Mouse (Mus musculus): ENCODE results near the gene Ccdc134. TPM values are rescaled to one million over a fixed set of nuclear protein-coding genes. Genes with fewer than 3 reads are reported as not detected.

The Ccdc134 gene
- polyA plus RNA-seq, 1 experiment from 2014 or later = 25.6 TPM

DNA sequence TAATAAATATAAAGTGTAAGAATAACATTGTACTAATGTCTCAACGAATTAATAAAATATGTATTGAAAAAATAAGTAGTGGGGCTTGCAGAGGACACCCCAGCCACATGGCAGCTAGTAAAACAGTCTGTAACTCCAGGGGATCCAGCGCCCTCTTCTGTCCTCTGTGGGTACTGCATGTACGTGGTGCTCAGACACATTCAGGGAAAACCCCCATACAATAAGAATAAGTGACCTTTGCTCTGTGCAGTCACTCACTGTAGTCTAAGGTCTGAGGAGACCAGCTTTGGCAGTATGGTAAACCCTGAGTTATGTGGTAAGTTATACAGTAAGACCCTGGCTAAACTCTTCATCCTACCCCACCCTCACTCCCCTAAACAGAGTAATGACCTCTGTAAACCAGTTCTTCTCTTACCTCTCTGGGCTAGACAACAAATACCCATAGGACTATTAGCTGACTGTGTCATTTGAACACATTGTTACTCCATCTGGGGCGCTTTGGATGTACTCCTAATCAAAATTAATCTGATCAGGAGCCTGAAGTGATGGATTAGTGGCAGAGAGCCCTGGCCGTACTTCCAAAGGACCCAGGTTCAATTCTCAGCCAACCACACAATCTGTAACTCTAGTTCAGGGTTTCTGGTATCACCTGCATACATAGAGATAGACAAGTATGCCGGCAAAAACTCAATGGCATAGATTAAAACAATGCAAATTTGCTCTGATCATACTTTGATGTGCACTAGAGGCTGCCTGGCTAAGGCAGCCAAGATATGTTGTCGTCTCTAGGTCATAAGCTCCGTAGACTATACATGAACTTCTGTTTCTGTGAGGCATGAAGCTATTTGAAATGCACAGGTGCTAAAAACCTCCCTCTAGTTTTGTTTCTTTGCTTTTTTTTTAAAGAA, 37.9 kb downstream of the Ccdc134 start:
- H3K9me3 ChIP-seq (replicated peaks) = no peaks in the 10 kb centered on the region
- peaks cover 67% of the 10 kb centered on the region for H3K4me1 ChIP-seq
- no peak overlapping the region for H3K4me3 ChIP-seq
- H3K27ac ChIP-seq (replicated peaks) = peak overlapping the region; percentile 72
- 62% methylated on average over 8 of the region's 8 CpGs for WGBS
- H3K27me3 ChIP-seq (ENCODE audit: low read depth, poor library complexity, severe bottlenecking) = no peaks in the 10 kb centered on the region
- peaks cover 16% of the 10 kb centered on the region for H3K36me3 ChIP-seq
- DNase-seq (ENCODE audit: low spot score) = peak; percentile 72

DNA sequence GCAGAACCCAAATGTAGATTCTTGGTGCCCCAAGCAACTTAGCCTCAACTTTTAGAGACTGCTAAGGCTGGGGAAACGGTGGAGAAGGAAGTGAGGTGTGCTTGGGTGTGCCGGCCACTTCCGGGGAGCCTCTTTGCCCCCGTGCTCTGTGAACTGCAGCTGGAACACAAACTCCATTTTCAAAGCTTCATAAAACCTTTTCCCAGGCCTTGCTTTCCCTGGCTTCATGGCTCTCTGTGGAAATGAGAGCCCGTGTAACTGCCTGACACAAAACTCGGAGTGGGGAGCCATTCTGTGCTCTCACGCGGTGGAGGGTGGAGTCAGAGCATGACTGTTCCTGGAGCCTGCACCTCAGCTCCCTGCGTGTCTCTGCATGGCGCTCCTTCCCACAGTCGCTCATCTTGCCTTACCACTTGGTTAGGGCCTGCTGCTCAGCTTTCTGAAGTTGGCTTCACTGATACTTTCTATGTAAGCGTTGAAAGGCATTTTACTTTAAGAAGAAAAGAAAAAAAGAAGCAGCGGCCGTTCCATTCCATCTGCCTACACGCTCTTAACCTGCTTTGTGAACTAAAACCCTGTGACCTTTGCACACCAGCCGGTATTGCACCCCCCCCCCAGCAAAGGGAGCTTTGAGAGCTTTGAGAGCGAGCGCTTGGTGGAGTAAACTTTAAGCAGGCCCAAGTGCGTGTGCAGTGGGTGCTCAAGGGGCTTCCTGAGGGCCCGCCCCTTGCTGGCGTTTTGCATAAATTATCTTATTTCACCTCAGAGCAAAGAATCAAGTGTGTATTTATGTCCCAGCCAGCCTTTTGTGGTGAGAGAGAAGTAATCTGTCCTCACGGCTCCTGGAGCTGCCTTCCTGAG, 38.7 kb downstream of the Ccdc134 start:
- H3K9me3 ChIP-seq (replicated peaks) = no peaks in the 10 kb centered on the region
- H3K36me3 ChIP-seq = peaks cover 25% of the 10 kb centered on the region
- 57% methylated on average over 22 of the region's 22 CpGs for WGBS
- peaks cover 59% of the 10 kb centered on the region for H3K4me1 ChIP-seq
- peak overlapping the region; percentile 25 for H3K4me3 ChIP-seq
- DNase-seq (ENCODE audit: low spot score) = no peak
- H3K27me3 ChIP-seq (ENCODE audit: low read depth, poor library complexity, severe bottlenecking) = no peaks in the 10 kb centered on the region
- H3K27ac ChIP-seq (replicated peaks) = peak overlapping the region; percentile 72

DNA sequence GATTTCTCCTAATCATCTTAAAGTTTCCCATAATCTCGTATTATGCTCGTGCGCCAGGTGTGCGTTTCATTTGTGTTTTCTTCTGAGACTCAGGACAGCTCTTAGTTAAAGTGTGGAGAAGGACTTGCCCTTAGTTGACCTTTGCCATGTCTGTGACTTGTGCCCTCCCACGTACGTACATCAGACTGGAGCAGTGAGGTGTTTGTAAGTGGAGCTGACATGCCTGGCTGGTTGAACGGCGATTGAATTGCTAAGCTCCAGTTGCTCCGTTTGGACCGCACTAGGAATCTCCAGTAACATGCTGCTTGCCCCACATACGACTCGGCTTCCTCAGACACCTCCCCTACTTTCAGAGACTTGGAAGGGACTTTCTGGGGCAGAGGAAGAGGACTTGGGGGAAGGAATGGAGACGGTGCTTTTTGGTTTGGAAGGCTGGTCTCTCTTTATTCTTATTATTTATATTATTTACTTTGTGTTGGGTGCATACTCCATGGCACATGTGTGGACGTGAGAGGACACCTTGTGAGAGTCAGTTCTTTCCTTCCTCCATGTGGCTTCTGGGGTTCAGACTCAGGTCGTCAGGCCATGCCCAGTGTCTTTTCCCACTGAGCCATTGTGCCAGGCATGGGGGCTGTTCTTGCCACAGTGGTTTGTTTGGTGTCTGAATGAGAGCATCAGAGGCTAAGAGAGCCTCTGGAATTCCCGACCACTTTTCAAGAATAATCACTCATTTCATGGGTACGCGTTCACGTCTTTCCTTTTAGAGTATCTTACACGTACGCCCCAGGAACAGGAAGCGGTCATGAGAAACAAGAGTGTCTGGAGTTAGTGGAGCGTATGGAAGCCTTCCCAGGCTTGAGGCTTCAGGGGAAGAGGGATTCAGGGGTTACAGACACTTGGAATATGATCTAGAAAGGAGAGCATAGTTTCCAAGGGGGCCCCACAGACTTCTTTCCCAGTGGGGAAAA, 39.8 kb downstream of the Ccdc134 start:
- peak overlapping the region; percentile 72 for H3K27ac ChIP-seq (replicated peaks)
- H3K36me3 ChIP-seq = peaks cover 35% of the 10 kb centered on the region

GRCm38 (mm10) chr15:82169671-82170070, 41.9 kb downstream of the Ccdc134 start:
- no peak overlapping the region for H3K4me3 ChIP-seq
- WGBS = 88% methylated on average over 5 of the region's 5 CpGs
- peaks cover 37% of the 10 kb centered on the region for H3K4me1 ChIP-seq
- H3K36me3 ChIP-seq = peaks cover 57% of the 10 kb centered on the region
- no peak overlapping the region for H3K27ac ChIP-seq (replicated peaks)
- no peaks in the 10 kb centered on the region for H3K27me3 ChIP-seq (ENCODE audit: low read depth, poor library complexity, severe bottlenecking)
- no peaks in the 10 kb centered on the region for H3K9me3 ChIP-seq (replicated peaks)
- DNase-seq (ENCODE audit: low spot score) = no peak

More for the DNA sequence above, 39.8 kb downstream of the Ccdc134 start:
- Histone ChIP-seq H3K27me3 (ENCODE audit: low read depth, poor library complexity, severe bottlenecking) (no peaks in the 10 kb centered on the region), H3K4me1 (peaks cover 54% of the 10 kb centered on the region), H3K9me3 (replicated peaks) (no peaks in the 10 kb centered on the region), H3K4me3 (peak overlapping the region; percentile 25)
- peak; percentile 20 for DNase-seq (ENCODE audit: low spot score)
- WGBS = 60% methylated on average over 23 of the region's 23 CpGs

DNA sequence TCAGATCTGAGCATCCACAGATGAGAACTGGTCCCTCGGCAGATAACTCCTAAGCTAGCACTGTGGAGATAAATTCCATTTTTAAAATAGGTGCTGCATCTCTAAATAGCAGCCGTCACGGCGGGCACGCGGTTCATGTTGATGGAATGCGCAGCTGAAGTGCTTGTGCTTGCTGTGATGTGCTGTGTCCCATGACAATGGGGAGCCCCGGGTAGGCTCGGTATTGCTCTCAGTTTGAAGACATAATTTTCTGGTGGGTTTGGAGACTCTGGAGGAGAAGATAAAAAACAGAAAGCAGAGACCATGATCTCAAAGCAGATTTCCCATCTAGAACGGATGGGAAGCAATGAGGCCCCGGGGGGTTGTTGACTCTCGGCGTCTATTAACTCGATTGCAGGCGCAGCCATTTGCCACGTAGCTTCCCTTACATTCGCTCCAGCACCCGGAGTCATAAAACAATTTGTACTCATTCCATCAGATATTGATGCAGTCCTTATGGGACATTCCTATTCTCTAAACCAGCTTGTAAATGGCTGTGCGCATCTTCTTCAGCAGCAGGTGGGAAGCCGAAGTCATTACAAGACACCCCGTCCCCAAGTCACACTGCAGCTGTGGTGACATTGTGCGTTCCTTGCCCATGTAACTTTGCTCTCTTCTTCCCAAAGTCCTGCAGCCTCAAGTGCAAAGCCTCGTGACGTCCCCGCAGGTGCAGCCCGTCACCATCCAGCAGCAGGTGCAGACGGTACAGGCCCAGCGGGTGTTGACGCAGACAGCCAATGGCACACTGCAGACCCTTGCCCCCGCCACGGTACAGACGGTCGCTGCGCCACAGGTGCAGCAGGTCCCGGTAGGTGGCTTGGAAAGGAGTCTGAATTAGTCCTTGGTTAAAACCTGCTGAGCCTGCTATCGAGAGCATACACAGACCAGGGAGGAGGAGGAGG, 43.0 kb downstream of the Ccdc134 start:
- DNase-seq (ENCODE audit: low spot score) = no peak
- no peaks in the 10 kb centered on the region for H3K9me3 ChIP-seq (replicated peaks)
- H3K36me3 ChIP-seq = peaks cover 68% of the 10 kb centered on the region
- peaks cover 29% of the 10 kb centered on the region for H3K4me1 ChIP-seq
- WGBS = 90% methylated on average over 36 of the region's 36 CpGs
- no peak overlapping the region for H3K27ac ChIP-seq (replicated peaks)
- no peaks in the 10 kb centered on the region for H3K27me3 ChIP-seq (ENCODE audit: low read depth, poor library complexity, severe bottlenecking)
- H3K4me3 ChIP-seq = no peak overlapping the region

GRCm38 (mm10) chr15:82172648-82173047, 44.9 kb downstream of the Ccdc134 start:
- Histone ChIP-seq H3K27me3 (ENCODE audit: low read depth, poor library complexity, severe bottlenecking) (no peaks in the 10 kb centered on the region), H3K4me1 (peaks cover 9% of the 10 kb centered on the region), H3K36me3 (peaks cover 87% of the 10 kb centered on the region), H3K9me3 (replicated peaks) (no peaks in the 10 kb centered on the region), H3K27ac (replicated peaks) (no peak overlapping the region), H3K4me3 (no peak overlapping the region)
- WGBS = 93% methylated on average over 8 of the region's 8 CpGs
- no peak for DNase-seq (ENCODE audit: low spot score)

- H3K27ac ChIP-seq (replicated peaks) = no peak overlapping the region
- no peak for DNase-seq (ENCODE audit: low spot score)
- peaks cover 3% of the 10 kb centered on the region for H3K9me3 ChIP-seq (replicated peaks)
- H3K4me1 ChIP-seq = no peaks in the 10 kb centered on the region
- 97% methylated on average over 9 of the region's 9 CpGs for WGBS
- H3K4me3 ChIP-seq = no peak overlapping the region
- peaks cover 100% of the 10 kb centered on the region for H3K36me3 ChIP-seq
- H3K27me3 ChIP-seq (ENCODE audit: low read depth, poor library complexity, severe bottlenecking) = no peaks in the 10 kb centered on the region
Observed at GRCm38 (mm10) chr15:82175091-82175490, 47.4 kb downstream of the Ccdc134 start.

DNA sequence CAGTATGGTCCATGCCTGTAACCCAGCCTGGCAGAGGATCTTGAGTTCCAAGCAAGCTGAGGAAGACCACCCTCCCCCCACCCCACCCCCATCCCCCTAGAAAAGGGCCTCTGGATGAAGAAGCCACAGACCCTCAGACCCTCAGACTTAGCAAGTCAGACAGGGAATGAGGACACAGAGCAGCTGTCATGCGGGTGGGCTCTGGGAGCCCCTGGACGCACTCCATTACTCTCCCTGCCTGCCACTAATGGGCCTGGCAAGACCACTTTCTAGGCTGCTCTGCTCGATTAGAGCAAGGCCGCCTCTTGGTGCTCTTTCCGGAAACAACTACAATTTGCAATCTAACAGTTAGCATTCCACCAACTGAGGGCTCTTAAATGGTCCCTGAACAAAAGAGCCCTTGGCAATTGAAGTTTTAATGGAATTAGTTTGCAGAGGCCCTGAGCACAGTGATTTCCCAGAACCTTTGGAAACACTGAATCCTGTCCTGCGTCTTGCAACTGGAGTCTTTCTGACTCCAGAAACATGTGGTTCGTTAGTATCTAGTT, 50.1 kb downstream of the Ccdc134 start:
- Histone ChIP-seq H3K36me3 (peaks cover 100% of the 10 kb centered on the region), H3K4me3 (no peak overlapping the region), H3K27ac (replicated peaks) (no peak overlapping the region), H3K27me3 (ENCODE audit: low read depth, poor library complexity, severe bottlenecking) (no peaks in the 10 kb centered on the region), H3K9me3 (replicated peaks) (peaks cover 20% of the 10 kb centered on the region), H3K4me1 (no peaks in the 10 kb centered on the region)
- no peak for DNase-seq (ENCODE audit: low spot score)
- WGBS = 96% methylated on average over 7 of the region's 7 CpGs

- peaks cover 100% of the 10 kb centered on the region for H3K36me3 ChIP-seq
- DNase-seq (ENCODE audit: low spot score) = no peak
- no peaks in the 10 kb centered on the region for H3K27me3 ChIP-seq (ENCODE audit: low read depth, poor library complexity, severe bottlenecking)
- H3K27ac ChIP-seq (replicated peaks) = no peak overlapping the region
- no peak overlapping the region for H3K4me3 ChIP-seq
- 96% methylated on average over 5 of the region's 5 CpGs for WGBS
- H3K4me1 ChIP-seq = no peaks in the 10 kb centered on the region
- H3K9me3 ChIP-seq (replicated peaks) = peaks cover 20% of the 10 kb centered on the region
Observed at GRCm38 (mm10) chr15:82181131-82181530, 53.4 kb downstream of the Ccdc134 start.

- H3K27me3 ChIP-seq (ENCODE audit: low read depth, poor library complexity, severe bottlenecking) = no peaks in the 10 kb centered on the region
- peaks cover 100% of the 10 kb centered on the region for H3K36me3 ChIP-seq
- DNase-seq (ENCODE audit: low spot score) = no peak
- no peak overlapping the region for H3K27ac ChIP-seq (replicated peaks)
- no peaks in the 10 kb centered on the region for H3K4me1 ChIP-seq
- H3K9me3 ChIP-seq (replicated peaks) = peaks cover 20% of the 10 kb centered on the region
- no peak overlapping the region for H3K4me3 ChIP-seq
- WGBS = 91% methylated on average over 4 of the region's 4 CpGs
Observed at GRCm38 (mm10) chr15:82182311-82182710, 54.6 kb downstream of the Ccdc134 start.

DNA sequence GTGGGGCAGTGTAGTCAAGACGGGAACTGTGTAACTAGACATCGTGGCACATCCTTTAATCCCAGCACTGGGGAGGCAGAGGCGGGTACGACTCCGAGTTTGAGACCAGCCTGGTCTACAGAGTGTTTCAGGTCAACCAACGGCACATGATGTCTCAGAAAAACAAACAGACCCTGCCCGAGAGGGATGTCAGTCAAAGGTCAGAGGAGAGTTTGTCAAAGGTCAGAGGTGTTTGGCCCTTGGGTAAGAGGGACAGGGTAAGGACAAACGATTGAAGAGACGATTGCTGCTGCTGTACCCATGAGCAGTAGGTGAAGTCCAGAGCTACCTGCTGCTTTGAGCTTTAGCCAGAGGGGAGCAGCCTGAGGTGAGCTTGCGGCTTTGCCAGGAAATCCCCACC, 55.9 kb downstream of the Ccdc134 start:
- no peaks in the 10 kb centered on the region for H3K4me1 ChIP-seq
- DNase-seq (ENCODE audit: low spot score) = no peak
- peak overlapping the region; percentile 55 for H3K27ac ChIP-seq (replicated peaks)
- WGBS = 76% methylated on average over 10 of the region's 10 CpGs
- peaks cover 100% of the 10 kb centered on the region for H3K36me3 ChIP-seq
- no peak overlapping the region for H3K4me3 ChIP-seq
- H3K9me3 ChIP-seq (replicated peaks) = peaks cover 20% of the 10 kb centered on the region
- no peaks in the 10 kb centered on the region for H3K27me3 ChIP-seq (ENCODE audit: low read depth, poor library complexity, severe bottlenecking)

Data from midbrain, embryonic 10.5 days (tissue).